ENCODE assay signal across 10 mouse cellular contexts in genomic region chr9:79830874-79831273, GRCm38 (mm10). TPM values are rescaled to one million over a fixed set of nuclear protein-coding genes. Genes with fewer than 3 reads are reported as not detected.
DNase-seq lines count a peak whose midpoint lies in the region; ATAC-seq and TF ChIP-seq lines count a peak whose summit lies in the region.
"Had no signal": no experiment of that assay in that cellular context is flagged by ENCODE, and none has a peak within 500 bp of the region (broad histone marks: within the 10 kb centered on the region; RNA-seq: fewer than 3 reads in every experiment).

No protein-coding gene starts in this region.

- TF ChIP-seq EP300 in heart, postnatal 0 days (IDR thresholded peaks at IDR 0.05; ENCODE audit: low read depth), result no peak

- ATAC-seq in heart, postnatal 0 days (ENCODE audit: insufficient read depth, low read depth), result peak; percentile 63; the same call in 1 of the 2 replicates
- peak; percentile 71 for ATAC-seq in granulocyte monocyte progenitor cell, adult 5-6 weeks (replicated peaks; ENCODE audit: poor library complexity, severe bottlenecking)
- peak; percentile 86 for ATAC-seq in midbrain, embryonic 14.5 days (ENCODE audit: low FRiP score, low TSS enrichment)
- no peak for ATAC-seq in inflammation-experienced regulatory T-cells, adult 6 months

- WGBS in heart, postnatal 0 days, result 40% methylated on average over 4 of the region's 4 CpGs
- WGBS in midbrain, embryonic 14.5 days, result 2% methylated on average over 4 of the region's 4 CpGs

- no peak overlapping the region for H3K27ac ChIP-seq in heart, postnatal 0 days (ENCODE audit: low read depth)
- no peak overlapping the region for H3K27ac ChIP-seq in midbrain, embryonic 14.5 days (replicated peaks; ENCODE audit: low read depth, low read length)

- TF ChIP-seq CTCF in heart, postnatal 0 days (IDR thresholded peaks at IDR 0.05; ENCODE audit: low read depth), result no peak

- H3K4me3 ChIP-seq in heart, postnatal 0 days (ENCODE audit: low read depth, low read length), result no peak overlapping the region
- H3K4me3 ChIP-seq in midbrain, embryonic 14.5 days (replicated peaks; ENCODE audit: low read depth, low read length), result peak overlapping the region; percentile 33

- H3K4me1 ChIP-seq in heart, postnatal 0 days (ENCODE audit: control insufficient read depth, insufficient read depth), result no peaks in the 10 kb centered on the region
- peaks cover 7% of the 10 kb centered on the region; the same call in 1 of the 2 replicates for H3K4me1 ChIP-seq in midbrain, embryonic 14.5 days (ENCODE audit: control insufficient read depth, insufficient read depth, low read length)

- H3K9ac ChIP-seq in heart, postnatal 0 days (replicated peaks; ENCODE audit: low read depth, low read length), result no peak overlapping the region
- no peak overlapping the region for H3K9ac ChIP-seq in midbrain, embryonic 14.5 days (replicated peaks; ENCODE audit: low read length)

- no peak for DNase-seq in heart, postnatal 0 days (ENCODE audit: low spot score)
- DNase-seq in heart, postnatal 10 days, result no peak
- DNase-seq in ZHBTc4 (ENCODE audit: low read depth, low spot score), result peak; percentile 82
- DNase-seq in midbrain, embryonic 14.5 days, result peak; percentile 57
- no peak for DNase-seq in left cerebral cortex, adult 11 months (ENCODE audit: low spot score)
- no peak for DNase-seq in frontal cortex, postnatal 36 days (ENCODE audit: low spot score in 2 of 2)
- DNase-seq: cerebellum, adult 9-11 months; lung, adult 18-20 months had no signal

- no peaks in the 10 kb centered on the region for H3K27me3 ChIP-seq in heart, postnatal 0 days (ENCODE audit: control insufficient read depth, insufficient read depth, low read length)
- H3K27me3 ChIP-seq in midbrain, embryonic 14.5 days (ENCODE audit: control insufficient read depth, insufficient read depth, low read length), result no peaks in the 10 kb centered on the region

- H3K9me3 ChIP-seq in heart, postnatal 0 days (replicated peaks; ENCODE audit: control insufficient read depth, low read length), result no peaks in the 10 kb centered on the region
- no peaks in the 10 kb centered on the region for H3K9me3 ChIP-seq in midbrain, embryonic 14.5 days (ENCODE audit: control insufficient read depth, low read length)

- intact Hi-C loops in heart, postnatal 10 days (cut with DNase I), result no loop called here

- no peak overlapping the region for H3K4me2 ChIP-seq in heart, postnatal 0 days (ENCODE audit: low read depth, low read length)
- H3K4me2 ChIP-seq in midbrain, embryonic 14.5 days (ENCODE audit: low read length), result peak overlapping the region; percentile 64

- H3K36me3 ChIP-seq in heart, postnatal 0 days (replicated peaks; ENCODE audit: control insufficient read depth, insufficient read depth, low read length), result 0 out of 2 replicates have a peak, but pooled peaks cover 3% of the 10 kb centered on the region
- no peaks in the 10 kb centered on the region for H3K36me3 ChIP-seq in midbrain, embryonic 14.5 days (ENCODE audit: control insufficient read depth, insufficient read depth, low read length)

RNA-seq across cellular contexts. Expression of gene Tmem30a, which starts 37.6 kb away (rescaled TPM):
- 71.5 and 101 TPM in 2 replicates for total RNA-seq in heart, postnatal 0 days (2014; rRNA removed; ENCODE audit: low replicate concordance)
- 59.6 and 61.7 TPM in 2 replicates for polyA plus RNA-seq in heart, postnatal 0 days (2015; fragmentation: Nextera tagmentation; extraction: Ambion mirVana)
- total RNA-seq in heart, postnatal 10 days (2021), result 10 to 100 TPM; 69.8 to 73.4 TPM
- 68.6 and 72.5 TPM in 2 replicates for total RNA-seq in granulocyte monocyte progenitor cell, adult 5-6 weeks (2014; fragmentation: Nextera tagmentation)
- 91.9 and 115 TPM in 2 replicates for total RNA-seq in granulocyte monocyte progenitor cell, adult 5-6 weeks (2017)
- polyA plus RNA-seq in midbrain, embryonic 14.5 days (2014; fragmentation: Nextera tagmentation; extraction: Ambion mirVana), result 103 and 131 TPM in 2 replicates
- polyA plus RNA-seq in inflammation-experienced regulatory T-cells, adult 6 months (2017; shearing (Covaris generic)), result 10 to 100 TPM; 46.2 to 64.8 (median 46.9) TPM

Comparison
In these comparisons a context has a peak if more than half of its experiments do, and no peak if none do; other contexts are left out.
1. DNase-seq: peak in ZHBTc4 (single experiment) and midbrain, embryonic 14.5 days (single experiment); none in heart, postnatal 0 days (single experiment), heart, postnatal 10 days (0 of 2), left cerebral cortex, adult 11 months (single experiment) and frontal cortex, postnatal 36 days (0 of 2).